Mouse (Mus musculus): ENCODE results near the gene Ints5. TPM values are rescaled to one million over a fixed set of nuclear protein-coding genes. Genes with fewer than 3 reads are reported as not detected.
A peak's percentile ranks its signal among the peaks of the same experiment; 100 is the strongest.
"Not testable (repeated sequence)": the region's sequence is repeated elsewhere in the genome, so short reads cannot be mapped to it uniquely, and the experiment has no call there.

Ints5 gene
- total and polyA plus RNA-seq, 2 experiments from 2014 or later = 20.2 to 37.8 TPM

DNA sequence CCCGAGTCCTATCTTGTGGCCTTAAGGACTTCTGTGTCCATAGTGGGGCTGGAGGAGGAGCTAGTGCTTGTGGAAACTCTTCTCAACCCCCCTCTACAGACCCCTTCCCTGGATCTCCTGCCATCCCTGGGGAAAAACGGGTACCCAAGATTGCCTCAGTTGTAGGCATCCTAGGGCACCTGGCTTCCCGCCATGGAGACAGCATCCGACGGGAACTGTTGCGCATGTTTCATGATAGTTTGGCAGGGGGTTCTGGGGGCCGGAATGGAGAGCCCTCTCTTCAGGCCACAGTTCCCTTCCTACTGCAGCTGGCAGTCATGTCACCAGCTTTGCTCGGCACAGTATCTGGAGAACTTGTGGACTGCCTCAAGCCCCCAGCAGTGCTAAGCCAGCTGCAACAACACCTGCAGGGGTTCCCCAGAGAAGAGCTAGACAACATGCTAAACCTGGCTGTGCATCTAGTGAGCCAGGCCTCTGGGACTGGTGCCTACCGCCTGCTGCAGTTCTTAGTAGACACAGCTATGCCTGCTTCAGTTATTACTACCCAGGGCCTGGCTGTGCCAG lies 2.7 kb downstream of the Ints5 start:
- ATAC-seq (ENCODE audit: low FRiP score) = no peak
- no peak overlapping the region for H3K4me3 ChIP-seq (ENCODE audit: low read depth, low read length)
- no peak overlapping the region for H3K9ac ChIP-seq (replicated peaks; ENCODE audit: low read length, poor library complexity, severe bottlenecking)
- H3K4me1 ChIP-seq (ENCODE audit: insufficient read depth, low read length) = peaks cover 6% of the 10 kb centered on the region
- no peaks in the 10 kb centered on the region for H3K27me3 ChIP-seq (ENCODE audit: insufficient read depth, low read length)
- TF ChIP-seq CTCF (IDR thresholded peaks at IDR 0.05) = no peak
- 93% methylated on average over 9 of the region's 9 CpGs for WGBS
- H3K36me3 ChIP-seq (ENCODE audit: insufficient read depth, low read length) = peaks cover 5% of the 10 kb centered on the region; the same call in 1 of the 2 replicates
- H3K27ac ChIP-seq (ENCODE audit: low read depth, low read length) = no peak overlapping the region
- H3K4me2 ChIP-seq (ENCODE audit: low read depth, low read length, poor library complexity, severe bottlenecking) = no peak overlapping the region
- H3K9me3 ChIP-seq (ENCODE audit: low read length) = no peaks in the 10 kb centered on the region
- no peak for DNase-seq (ENCODE audit: low spot score)

DNA sequence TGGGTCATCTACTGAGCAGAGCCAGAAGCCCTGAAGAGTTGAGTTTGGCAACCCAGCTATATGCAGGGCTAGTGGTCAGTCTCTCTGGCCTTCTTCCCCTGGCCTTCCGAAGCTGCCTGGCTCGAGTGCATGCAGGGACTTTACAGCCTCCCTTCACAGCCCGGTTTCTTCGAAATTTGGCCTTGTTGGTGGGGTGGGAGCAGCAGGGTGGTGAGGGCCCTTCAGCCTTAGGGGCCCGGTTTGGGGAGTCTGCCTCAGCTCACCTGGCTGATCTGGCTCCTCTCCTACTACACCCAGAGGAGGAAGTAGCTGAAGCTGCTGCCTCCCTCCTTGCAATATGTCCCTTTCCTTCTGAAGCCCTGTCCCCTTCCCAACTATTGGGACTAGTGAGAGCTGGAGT lies 3.4 kb downstream of the Ints5 start:
- H3K27ac ChIP-seq (ENCODE audit: low read depth, low read length); ATAC-seq (ENCODE audit: low FRiP score); H3K9me3 ChIP-seq (ENCODE audit: low read length); H3K27me3 ChIP-seq (ENCODE audit: insufficient read depth, low read length); H3K4me3 ChIP-seq (ENCODE audit: low read depth, low read length); H3K4me1 ChIP-seq (ENCODE audit: insufficient read depth, low read length); H3K4me2 ChIP-seq (ENCODE audit: low read depth, low read length, poor library complexity, severe bottlenecking); H3K9ac ChIP-seq (replicated peaks; ENCODE audit: low read length, poor library complexity, severe bottlenecking); H3K36me3 ChIP-seq (ENCODE audit: insufficient read depth, low read length); DNase-seq (ENCODE audit: low spot score): not testable (repeated sequence)
- 90% methylated on average over 5 of the region's 5 CpGs for WGBS

DNA sequence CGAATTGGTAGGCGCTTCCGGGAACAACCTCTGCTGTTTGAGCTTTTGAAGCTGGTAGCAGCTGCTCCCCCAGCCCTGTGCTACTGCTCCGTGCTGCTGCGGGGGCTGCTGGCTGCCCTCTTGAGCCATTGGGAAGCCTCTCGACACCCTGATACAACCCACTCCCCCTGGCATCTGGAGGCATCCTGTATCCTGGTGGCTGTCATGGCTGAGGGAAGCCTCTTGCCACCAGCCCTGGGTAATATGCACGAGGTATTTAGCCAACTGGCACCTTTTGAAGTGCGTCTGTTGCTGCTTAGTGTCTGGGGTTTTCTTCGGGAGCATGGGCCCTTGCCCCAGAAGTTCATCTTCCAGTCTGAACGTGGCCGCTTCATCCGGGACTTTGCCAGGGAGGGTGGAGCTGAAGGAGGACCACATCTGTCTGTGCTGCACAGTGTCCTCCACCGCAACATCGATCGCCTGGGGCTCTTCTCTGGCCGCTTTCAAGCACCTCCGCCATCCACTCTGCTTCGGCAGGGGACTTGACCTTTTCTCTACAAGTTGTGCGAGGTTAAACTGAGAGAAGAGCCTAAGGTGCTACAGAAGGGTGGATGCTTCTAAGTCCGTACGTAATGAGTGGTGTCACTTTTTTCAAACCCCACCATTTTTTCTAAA lies 4.5 kb downstream of the Ints5 start:
- not testable (repeated sequence) for H3K9me3 ChIP-seq (ENCODE audit: low read length); H3K27me3 ChIP-seq (ENCODE audit: insufficient read depth, low read length); H3K36me3 ChIP-seq (ENCODE audit: insufficient read depth, low read length); H3K4me1 ChIP-seq (ENCODE audit: insufficient read depth, low read length)
- Histone ChIP-seq H3K9ac (replicated peaks; ENCODE audit: low read length, poor library complexity, severe bottlenecking) (0 out of 2 replicates have a peak overlapping the region, but pooled peaks have one; percentile 24), H3K4me3 (ENCODE audit: low read depth, low read length) (peak overlapping the region; percentile 85), H3K27ac (ENCODE audit: low read depth, low read length) (0 out of 2 replicates have a peak overlapping the region, but pooled peaks have one; percentile 43), H3K4me2 (ENCODE audit: low read depth, low read length, poor library complexity, severe bottlenecking) (peak overlapping the region; percentile 79)
- ATAC-seq (ENCODE audit: low FRiP score) (peak; percentile 55), DNase-seq (ENCODE audit: low spot score) (peak; percentile 33)
- 20% methylated on average over 21 of the region's 21 CpGs for WGBS

DNA sequence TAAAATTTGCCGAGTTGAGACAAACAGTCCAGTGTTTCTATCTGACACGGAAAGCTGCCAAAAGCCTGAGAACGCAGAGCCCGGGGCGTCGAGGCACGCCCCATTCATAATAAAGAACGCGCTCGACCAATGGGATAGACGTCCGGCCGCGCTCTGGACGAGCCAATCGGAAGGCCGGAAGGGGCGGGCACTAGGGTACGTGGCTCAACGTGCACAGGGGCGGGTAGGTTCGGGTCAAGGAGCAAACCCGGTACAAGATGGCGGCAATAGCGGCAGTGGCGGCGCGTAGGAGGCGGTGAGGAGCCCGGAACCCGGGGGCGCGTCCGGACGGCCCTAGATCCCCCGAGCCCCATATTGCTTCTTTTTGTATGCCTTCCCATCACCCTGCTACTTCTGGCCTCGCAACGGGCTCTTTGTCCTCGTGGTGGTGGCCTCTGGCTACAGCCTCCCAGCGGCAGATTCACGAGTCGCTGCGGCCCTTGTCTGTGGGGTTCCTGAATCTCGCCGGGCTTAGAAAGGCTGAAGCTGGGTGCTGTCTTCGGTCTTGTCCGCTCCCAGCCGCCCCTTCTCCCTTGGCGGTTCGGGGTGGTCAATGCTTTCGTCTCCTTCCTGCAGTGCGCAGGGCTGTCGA lies 5.2 kb downstream of the Ints5 start, which contains the start of gene Ganab:
TSS of gene Ganab (plus strand) at position 207 of the 631 bp plus-strand sequence.
- H3K27ac ChIP-seq (ENCODE audit: low read depth, low read length) = peak within 1 kb of the TSS; percentile 91
- peak within 1 kb of the TSS; percentile 79 for H3K4me2 ChIP-seq (ENCODE audit: low read depth, low read length, poor library complexity, severe bottlenecking)
- peak within 1 kb of the TSS; percentile 85 for H3K4me3 ChIP-seq (ENCODE audit: low read depth, low read length)
- H3K4me1 ChIP-seq (ENCODE audit: insufficient read depth, low read length) = peaks cover 6% of the 10 kb centered on the region
- H3K27me3 ChIP-seq (ENCODE audit: insufficient read depth, low read length) = no peaks in the 10 kb centered on the region
- H3K9ac ChIP-seq (replicated peaks; ENCODE audit: low read length, poor library complexity, severe bottlenecking) = peak within 1 kb of the TSS; percentile 84
- DNase-seq (ENCODE audit: low spot score) = peak; percentile 98
- WGBS = under 1% methylated on average over 51 of the region's 53 CpGs
- no peaks in the 10 kb centered on the region for H3K9me3 ChIP-seq (ENCODE audit: low read length)
- peak; percentile 99 for ATAC-seq (ENCODE audit: low FRiP score)
- peaks cover 5% of the 10 kb centered on the region; the same call in 1 of the 2 replicates for H3K36me3 ChIP-seq (ENCODE audit: insufficient read depth, low read length)
- TF ChIP-seq CTCF (IDR thresholded peaks at IDR 0.05) = peak; percentile 45

DNA sequence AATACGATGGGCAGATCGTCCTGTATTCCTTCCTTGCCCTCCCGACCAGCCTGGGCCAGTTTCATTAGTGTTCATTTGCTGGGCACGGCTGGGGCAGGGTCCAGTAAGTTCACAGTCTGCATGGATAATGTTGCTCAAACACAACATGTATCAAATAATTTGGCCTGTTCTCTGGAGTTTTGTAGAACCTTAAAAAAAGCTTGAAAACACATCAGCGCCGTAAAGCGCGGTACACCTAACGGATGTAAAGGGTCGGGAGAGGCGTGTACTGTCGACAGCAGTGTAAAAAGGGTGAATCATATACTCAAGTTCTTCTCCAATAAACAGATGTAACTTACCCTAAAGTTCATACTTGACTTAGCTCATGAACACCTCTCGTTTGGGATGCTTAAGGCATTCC lies 5.8 kb downstream of the Ints5 start:
- peak overlapping the region; percentile 84 for H3K9ac ChIP-seq (replicated peaks; ENCODE audit: low read length, poor library complexity, severe bottlenecking)
- no peak for DNase-seq (ENCODE audit: low spot score)
- H3K27ac ChIP-seq (ENCODE audit: low read depth, low read length) = peak overlapping the region; percentile 91
- no peak for ATAC-seq (ENCODE audit: low FRiP score)
- H3K4me3 ChIP-seq (ENCODE audit: low read depth, low read length) = peak overlapping the region; percentile 85
- TF ChIP-seq CTCF (IDR thresholded peaks at IDR 0.05) = no peak
- 19% methylated on average over 13 of the region's 13 CpGs for WGBS
- no peaks in the 10 kb centered on the region for H3K27me3 ChIP-seq (ENCODE audit: insufficient read depth, low read length)
- H3K4me2 ChIP-seq (ENCODE audit: low read depth, low read length, poor library complexity, severe bottlenecking) = peak overlapping the region; percentile 79
- H3K36me3 ChIP-seq (ENCODE audit: insufficient read depth, low read length) = peaks cover 8% of the 10 kb centered on the region
- H3K4me1 ChIP-seq (ENCODE audit: insufficient read depth, low read length) = peaks cover 6% of the 10 kb centered on the region
- H3K9me3 ChIP-seq (ENCODE audit: low read length) = no peaks in the 10 kb centered on the region

DNA sequence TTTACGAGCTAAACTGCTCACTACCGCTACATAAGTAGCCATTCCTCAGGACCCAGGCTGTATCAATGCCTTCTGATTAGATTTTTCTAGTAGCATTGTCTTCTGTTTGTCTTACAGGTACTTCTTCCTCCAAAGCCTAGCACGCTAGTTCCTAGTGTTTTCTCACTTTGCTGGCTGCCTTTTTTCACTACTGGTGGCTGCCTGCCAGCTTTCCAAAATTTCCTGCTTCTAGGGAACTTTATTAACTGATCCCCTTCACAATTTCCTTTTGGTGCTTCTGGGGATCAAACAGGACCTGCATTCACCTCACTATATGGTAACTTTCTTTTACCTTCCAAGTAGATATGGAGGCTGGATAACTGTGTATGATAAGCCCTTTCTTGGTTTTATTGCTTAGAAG lies 6.3 kb downstream of the Ints5 start:
- no peaks in the 10 kb centered on the region for H3K9me3 ChIP-seq (ENCODE audit: low read length)
- no peak overlapping the region for H3K27ac ChIP-seq (ENCODE audit: low read depth, low read length)
- H3K4me1 ChIP-seq (ENCODE audit: insufficient read depth, low read length) = peaks cover 6% of the 10 kb centered on the region
- no peak overlapping the region; the same call in 1 of the 2 replicates for H3K9ac ChIP-seq (replicated peaks; ENCODE audit: low read length, poor library complexity, severe bottlenecking)
- H3K27me3 ChIP-seq (ENCODE audit: insufficient read depth, low read length) = no peaks in the 10 kb centered on the region
- peak overlapping the region; percentile 79 for H3K4me2 ChIP-seq (ENCODE audit: low read depth, low read length, poor library complexity, severe bottlenecking)
- 58% methylated on average over 3 of the region's 3 CpGs for WGBS
- peaks cover 13% of the 10 kb centered on the region for H3K36me3 ChIP-seq (ENCODE audit: insufficient read depth, low read length)
- H3K4me3 ChIP-seq (ENCODE audit: low read depth, low read length) = peak overlapping the region; percentile 85
- ATAC-seq (ENCODE audit: low FRiP score) = no peak
- no peak for DNase-seq (ENCODE audit: low spot score)
- TF ChIP-seq CTCF (IDR thresholded peaks at IDR 0.05) = no peak

All from midbrain, postnatal 0 days (tissue).